Mouse (Mus musculus) frontal cortex, adult 2 months (tissue): ENCODE measurements at regions not wholly inside any gene's neighbourhood (a gene's known extent, or its start where the extent isn't known, plus 50 kb on each side); places are given as distances from the start of the nearest gene placed in this dataset.

Source experiments
- DNase-seq, 2 experiments: peaks; one replicate each; pipeline ENCODE4 v3.0.0; 2022; ENCODE audit warnings: low spot score in 1 of 2; ENCODE audit errors: extremely low spot score in 1 of 2

DNA sequence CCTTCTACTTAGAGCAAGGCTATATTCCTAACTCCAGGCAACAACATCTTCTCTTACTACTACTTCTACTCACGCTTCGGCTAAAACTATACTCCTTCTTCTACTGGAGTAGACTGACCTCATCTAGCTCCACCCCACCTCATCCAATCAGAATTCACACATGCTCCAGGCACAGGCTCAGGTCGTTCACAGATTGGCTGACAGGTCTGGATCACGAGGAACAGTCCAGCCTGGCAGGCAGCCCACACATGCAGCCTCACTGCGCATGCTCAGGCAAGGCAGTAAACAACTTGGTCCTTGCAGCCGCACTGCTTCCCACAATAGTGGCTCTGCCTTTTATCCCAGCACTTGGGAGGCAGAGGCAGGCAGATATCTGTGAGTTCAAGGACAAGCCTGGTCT, 182.4 kb downstream of the Katnal1 start:
- DNase-seq, result peak; percentile 9 to 44

DNA sequence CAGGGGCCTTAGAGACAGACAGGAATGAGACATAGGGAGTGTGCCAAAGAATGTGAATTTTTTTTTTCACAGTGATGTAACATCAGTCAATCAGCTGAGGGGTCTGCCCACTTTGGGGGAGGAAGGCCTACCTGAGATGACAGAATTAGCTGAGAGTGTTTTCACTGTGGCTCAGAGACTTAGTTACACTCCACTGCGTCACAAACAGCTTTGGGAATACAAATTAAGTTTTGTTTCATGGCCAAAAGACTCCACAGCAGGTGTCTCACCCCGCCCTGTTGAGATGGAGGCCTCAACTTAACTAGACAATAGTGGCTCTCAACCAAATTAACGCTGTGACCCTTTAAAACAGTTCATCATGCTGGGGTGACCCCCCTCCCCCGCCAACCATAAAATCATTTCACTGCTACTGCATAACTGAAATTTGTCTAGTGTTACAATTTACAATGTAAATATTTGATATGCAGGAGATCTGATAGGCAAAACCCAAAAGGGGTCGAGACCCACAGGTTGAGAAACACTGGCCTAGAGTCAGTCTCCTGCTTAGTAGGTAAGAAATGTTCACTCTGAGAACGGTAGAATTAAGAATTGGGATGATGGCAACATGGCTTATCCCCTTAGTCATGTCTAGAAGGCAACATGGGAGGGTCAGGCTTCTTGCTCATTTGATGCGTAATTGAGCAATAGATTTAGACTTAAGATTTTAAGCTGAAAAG, 184.3 kb downstream of the Katnal1 start:
- no peak for DNase-seq

DNA sequence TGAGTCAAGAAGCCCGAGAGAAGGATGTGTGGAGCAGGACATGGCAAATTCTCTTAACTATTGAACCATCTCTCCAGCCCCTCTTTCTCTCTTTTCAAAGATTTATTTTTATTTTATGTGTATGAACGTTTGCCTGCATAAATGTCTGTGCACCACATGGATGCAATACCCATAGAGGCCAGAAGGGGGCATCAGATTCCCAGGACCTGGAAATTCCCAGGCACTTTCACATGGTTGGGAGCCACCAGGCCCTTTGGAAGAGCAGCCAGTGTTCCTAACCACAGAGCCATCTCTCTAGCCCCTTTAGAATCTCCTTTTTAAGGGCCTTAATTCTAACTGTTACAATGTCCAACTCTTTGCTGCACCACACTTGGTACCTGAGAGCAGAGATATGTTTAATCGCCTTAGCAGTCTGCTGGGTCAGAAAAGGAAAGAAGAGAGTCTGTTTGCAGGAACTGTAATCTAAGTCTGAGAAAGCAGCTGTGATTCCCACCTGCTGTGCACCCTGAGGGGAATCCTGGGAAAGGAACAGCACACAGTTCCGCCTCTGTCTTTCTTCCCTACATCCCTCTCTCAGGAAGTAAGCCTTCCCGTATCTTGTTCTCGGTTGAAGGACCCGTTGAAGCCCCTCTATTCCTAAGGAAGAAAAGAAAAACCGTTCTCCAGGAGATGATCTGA, 186.8 kb downstream of the Katnal1 start:
- no peak for DNase-seq

DNA sequence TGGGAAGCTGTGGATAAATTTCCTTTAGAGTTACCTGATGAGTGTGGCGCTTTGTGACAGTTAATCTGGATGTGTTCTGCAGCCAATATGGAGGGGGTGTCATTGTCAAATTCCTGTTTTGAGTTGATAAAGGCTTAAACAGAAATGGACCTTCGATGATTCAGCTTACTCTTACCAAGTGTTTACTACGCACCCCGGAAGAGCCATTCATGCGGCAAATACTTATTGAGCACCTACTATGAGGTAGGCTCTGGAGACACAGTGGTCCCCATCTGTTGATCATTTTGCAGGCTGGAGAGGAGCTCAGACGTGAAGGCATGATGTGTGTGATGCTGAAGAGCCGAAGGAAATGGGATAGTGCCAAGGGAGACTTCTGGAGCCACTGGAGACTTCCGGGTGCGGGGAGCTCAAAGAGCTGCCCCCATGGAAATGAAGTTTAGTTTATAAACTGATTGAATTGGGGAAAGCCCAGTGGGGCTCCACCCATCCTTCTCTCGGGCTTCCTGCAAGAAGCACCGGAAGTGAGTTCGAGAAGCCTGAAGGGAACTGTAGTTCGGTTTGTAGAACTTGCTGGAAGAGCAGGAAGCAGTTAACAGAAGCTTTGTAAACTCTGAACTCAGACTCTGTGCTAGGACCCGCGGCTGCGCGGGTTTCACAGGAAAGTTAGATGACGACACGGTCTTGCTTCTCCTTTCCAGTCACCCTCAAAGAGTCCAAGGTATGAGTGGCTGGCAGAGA, 187.7 kb downstream of the Katnal1 start:
- DNase-seq, result no peak

DNA sequence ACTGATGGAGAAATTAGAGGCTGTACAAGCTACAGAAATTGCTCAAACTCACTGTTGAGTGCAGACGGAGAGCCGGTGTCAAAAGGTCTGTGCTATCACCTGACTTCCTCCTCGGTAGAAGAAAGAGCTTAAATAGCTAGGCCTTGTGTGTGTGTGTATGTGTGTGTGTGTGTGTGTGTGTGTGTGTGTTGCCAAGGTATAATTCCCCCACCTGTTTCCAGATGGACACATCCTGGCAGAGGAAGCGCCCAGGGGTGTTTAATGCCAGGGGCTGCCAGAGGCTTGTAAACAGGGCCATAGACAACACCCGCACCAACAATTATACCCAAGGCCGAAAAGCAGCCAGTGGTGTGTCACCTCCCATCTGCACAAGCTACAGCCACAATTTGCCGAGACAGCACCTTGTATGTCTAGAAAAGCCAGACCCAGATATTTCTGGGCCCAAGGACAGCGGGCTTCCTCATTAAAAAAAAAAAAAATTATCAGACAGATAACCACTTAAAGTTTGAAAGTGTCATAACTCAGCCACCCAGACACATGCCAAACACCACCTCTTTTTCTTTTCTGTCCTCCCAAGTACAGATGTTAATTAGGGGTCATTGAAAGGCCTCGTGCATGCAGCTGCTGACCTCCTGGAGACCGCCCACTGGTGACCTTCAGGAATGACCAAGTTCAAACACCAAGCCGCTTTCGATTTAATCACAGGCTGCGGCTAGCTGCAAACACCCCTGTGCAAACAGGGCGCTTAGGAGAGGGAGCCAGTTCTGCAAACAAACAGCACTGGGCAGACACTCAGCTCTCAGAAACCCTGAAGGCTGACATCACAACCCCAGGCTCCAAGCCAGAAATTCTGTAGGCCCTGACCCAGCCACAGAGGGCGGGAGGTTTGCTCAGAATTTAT, 188.0 kb upstream of the Ubl3 start:
- peak in 1 of 2 experiments; percentile 47 for DNase-seq

DNA sequence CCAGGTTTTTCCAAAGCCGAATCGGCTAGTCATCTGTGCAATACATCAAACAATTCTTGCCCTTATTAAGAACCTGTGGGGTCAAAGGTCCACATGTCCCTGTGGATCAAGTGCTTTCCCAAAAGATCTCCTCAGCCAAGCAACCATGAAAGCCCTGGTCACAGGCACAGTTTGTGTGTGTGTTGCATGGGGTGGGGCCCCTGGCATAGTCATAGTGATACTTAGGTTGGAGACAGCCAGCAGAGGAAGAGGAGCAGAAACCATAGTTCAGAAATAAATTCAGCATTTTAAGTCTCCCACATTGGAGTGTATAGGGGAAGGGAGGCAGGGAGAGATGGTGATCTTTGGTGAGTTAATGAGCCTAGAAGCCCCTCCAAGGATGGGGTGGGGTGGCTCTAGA, 187.1 kb upstream of the Ubl3 start:
- no peak for DNase-seq

DNA sequence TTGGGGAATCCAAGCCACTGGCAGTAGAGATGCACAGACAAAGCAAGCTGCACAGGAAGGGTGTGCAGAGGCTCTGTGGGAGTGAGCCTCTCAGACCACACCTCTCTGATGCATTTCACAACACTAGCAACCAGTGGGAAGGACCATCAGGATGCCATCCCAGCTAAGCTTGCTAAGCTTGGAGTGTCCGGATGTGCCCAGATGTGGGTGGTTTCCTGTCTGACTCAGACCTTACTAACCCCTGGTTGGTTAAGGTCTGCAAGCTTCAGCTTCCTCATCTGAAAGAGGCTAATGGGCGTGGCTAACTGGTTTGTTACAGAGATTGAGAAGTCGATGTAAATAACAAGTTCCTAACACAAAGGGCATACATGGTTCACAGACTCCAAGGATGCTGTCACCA, 186.6 kb upstream of the Ubl3 start:
- DNase-seq, result no peak

DNA sequence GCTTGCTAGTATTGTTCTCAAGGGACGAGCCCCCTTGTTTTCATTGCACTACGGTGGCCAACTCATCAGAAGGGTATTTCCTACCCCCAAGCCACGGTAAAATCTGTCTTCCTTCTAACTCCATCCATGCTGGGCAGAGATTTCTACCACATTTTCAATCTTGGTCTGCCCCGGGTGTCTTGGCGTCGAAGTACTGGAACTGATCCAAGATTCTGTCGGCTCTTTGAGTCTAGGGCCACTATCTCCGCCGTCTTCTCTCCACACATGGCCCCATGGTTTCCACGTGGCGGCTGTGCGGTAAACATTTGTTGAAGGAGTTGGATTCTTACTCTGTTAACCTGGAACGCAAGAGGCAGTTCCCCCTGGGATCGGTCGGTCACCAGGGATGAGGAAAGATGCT, 177.0 kb upstream of the Ubl3 start:
- no peak for DNase-seq

DNA sequence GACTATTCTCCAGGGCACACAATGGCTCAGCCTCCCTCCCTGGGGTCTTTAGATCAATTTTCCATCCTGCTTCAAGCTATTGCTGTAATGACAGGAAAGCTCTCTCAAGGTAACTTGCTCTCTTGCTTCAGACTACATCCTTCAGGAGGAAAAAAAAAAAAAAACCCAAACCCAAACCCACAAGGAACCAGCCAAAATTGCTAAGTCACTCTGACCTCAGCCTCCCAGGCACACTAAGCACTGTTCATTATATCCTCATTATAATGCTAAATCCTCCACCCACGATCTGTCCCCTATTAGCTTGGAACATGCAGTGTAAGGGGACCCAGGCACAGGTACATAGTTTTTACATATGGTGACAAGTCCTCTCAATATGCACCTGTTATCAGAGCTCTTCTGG, 175.9 kb upstream of the Ubl3 start:
- no peak for DNase-seq

DNA sequence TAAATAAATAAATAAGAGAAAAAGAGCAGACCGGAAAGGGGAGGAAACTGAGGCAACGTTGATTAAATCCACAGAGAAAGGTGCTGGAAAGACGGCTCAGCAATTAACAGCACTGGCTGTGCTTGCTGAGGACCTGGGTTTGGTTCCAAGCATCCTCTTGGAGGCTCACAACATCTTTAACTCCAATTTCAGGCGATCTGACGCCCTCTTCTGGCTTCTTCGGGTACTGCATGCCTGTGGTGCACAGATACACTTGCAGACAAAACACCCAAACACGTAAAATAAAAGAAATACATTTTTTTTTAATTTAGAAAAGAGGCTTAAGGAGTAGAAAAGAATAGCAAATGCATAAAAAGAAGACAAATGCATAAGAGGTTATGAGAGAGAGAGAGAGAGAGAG, 173.9 kb upstream of the Ubl3 start:
- DNase-seq, result no peak

DNA sequence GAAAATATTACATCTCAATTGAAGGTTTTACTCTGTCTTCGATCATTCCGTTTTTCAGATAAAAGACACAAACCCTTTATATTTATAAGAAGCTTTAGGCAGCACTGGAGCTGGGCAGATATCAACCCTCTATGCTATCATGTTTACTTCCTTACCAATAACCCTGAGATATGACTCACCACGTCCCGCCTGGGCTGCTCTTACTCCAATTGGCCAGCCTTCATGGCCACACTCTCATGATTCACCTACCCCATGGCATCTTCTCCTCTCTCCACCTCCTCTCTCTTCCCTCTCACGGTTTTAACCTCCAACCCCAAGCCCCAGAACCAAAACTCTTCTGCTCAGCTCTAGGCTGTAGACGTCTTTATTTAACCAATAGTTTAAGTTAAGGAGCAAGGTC, 171.9 kb upstream of the Ubl3 start:
- DNase-seq, result no peak

DNA sequence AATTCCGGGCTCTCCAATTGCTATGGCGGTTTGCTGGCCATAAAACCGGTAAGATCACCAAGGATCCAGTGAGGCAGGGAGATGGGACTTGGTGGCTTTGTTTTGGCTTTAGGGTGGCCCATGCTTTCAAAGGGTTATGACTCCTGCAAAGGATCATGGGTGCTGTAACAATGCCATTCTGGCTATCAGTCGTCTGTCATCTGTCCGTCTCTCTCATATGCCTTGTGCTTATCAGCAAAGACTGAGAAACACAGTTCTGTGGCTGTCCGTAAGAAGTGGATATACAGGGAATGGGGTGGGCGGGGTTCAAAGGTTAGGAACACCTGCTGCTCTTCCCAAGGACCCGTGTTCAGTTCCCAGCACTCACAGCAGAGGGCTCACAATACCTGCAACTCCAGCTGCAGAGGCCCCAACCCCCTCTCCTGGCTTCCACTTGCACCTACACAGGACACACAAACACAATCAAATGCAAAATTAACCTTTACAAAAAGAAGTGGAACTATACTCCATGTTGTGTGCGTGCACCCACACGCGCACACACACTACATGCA, 171.2 kb upstream of the Ubl3 start:
- DNase-seq, result no peak

DNA sequence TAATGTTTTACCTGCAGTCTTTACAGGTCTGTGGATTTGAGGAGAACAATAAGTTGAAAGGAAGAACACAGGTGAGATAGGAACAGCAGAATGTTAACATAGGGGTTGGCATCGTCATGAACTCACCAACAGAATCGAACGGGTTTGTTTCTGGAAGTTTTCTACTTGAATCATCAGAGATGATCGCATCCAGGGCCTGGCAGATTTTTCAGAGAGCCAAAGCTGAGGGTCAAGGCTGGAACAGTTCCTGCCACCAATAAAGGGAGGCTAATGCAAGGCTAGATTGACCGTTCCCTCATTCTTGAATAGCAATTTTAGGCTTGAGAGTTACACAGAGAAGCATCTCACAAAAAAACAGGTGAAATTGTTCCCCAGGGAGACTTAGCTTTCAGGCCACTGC, 168.0 kb upstream of the Ubl3 start:
- no peak for DNase-seq

DNA sequence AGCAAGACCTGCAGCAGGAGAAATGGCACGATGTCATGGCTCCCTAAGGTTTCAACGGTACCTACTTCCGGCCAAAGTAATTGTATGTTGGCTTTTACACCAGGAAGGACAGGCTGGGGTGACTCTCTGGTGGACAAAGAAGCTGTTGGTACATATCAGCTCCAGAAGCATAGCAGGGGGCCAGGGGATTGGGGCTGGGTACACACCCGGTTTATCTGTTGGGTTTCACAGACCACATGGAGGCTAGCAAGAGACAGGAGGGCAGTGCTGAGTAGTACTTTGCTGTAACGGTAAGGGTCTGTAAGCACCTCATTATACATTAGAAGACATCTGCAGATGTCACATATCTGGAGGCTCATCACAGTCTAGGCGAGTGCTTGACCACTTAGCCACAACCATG, 164.0 kb upstream of the Ubl3 start:
- DNase-seq, result no peak

DNA sequence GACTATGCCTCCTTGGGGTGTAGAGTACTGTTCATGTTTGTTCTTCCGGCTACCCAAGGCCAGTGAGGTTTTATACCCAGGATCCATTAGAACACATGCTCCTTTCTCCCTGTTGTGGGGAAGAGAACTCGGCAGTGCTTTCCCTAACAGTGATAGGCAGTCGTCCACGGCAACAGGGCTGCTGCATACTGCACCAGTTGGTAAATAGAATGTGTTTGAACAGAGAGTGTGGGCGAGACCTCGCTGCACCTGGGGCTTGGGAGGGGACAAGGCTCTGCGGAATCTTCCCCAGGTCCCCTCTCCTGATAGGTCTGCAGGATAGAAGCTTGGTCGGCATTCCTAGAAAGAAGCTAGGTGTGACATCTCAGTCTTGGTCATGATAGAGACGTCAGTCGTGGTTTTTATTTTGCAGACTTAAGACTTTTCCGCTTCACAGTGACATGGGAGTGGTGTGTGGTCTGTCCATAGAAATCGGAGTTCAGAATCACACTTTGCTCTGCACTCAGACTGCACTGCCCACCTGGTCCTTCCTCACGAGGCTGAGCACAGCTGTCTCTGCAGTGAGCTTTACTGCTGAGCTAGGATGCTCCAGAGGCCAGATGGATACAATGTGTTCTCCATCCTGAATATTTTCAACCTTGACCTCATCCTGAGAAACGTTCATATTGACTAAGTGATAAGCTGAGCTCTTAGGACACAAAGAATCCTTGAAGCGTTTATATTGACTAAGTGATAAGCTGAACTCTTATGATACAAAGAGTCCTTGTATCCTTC, 162.8 kb upstream of the Ubl3 start:
- no peak for DNase-seq

DNA sequence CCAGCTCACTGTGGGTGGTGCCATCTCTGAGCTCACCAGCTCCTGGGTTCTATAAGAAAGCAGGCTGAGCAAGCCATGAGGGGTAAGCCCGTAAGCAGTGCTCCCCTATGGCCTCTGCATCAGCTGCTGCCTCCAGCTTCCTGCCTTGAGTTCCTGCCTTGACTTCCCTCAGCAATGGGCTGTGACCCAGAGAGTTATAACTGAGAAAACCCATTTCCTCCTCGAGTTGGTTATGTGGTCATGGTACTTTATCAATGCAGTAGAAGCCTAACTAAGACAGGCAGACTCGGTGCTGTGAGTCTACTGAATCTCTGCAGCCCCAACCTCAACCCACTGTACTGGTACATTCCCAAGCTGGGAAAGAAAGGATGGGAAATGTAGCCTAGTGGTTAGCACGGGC, 162.2 kb upstream of the Ubl3 start:
- DNase-seq, result no peak

DNA sequence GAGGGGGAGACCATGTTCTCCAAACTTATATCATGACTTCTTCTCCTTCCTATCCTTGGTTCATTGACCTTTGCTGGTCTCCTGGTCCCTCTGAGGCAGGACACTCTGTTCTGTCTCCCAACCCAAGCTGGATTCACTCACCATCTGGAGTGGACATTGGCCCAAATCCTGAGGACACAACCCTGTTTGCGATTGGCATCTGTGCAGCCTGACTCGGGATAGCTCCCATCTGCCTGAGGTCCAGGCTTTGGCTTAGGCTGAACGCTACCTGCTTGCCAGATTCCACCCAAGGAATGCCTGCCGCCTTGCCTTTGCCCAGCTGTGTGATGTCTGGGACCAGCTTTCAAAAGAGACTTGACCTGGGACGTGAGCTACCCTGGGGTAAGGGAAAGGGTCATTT, 161.2 kb upstream of the Ubl3 start:
- no peak for DNase-seq

DNA sequence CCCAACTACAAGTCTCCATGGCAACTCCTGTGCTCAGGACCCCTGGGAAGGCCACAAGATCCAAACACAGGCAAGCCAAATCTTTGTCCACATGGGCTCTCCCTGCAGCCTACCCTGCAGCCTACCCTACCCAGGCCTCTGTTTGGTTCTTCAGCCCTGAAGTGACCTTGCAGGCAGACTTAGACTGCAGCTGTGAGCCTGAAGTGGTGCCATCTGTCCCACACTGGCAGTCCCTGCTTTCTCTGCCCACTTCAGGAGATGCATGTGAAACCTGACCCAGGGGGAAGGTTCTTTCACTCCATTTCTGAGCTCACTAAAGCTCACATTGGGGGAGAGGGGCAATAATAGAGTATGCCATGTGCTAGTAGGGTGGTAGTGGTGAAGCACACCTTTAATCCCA, 160.4 kb upstream of the Ubl3 start:
- no peak for DNase-seq

DNA sequence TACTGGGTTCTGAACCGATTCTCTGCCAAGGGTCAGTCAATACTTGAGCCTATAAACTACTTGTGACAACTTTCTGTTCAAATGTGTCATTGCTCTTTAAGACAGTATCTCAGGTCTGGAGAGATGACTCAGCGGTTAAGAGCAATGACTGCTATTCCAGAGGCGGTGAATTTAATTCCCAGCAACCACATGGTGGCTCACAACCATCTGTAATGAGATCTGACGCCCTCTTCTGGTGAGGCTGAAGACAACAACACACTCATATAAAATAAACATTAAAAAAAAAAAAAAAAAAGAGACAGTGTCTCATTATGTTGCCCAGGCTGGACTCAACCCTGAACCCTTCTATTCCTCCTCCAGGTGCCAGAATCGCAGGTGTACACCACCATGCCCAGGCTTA, 159.0 kb upstream of the Ubl3 start:
- no peak for DNase-seq
